Mouse (Mus musculus) heart, embryonic 13.5 days (tissue): ENCODE results near the gene Scg3. TPM values are rescaled to one million over a fixed set of nuclear protein-coding genes. Genes with fewer than 3 reads are reported as not detected.
A peak's percentile ranks its signal among the peaks of the same experiment; 100 is the strongest.
"Not testable (repeated sequence)": the region's sequence is repeated elsewhere in the genome, so short reads cannot be mapped to it uniquely, and the experiment has no call there.

ENCODE experiments used
- ATAC-seq: fragments of 200-750 bp; cut with Nextera tagmentation; 2 replicates; pipeline ENCODE4 v1.8.0; 2017; ENCODE audit warnings: moderate TSS enrichment; ENCODE audit not compliant: insufficient number of reproducible peaks, low FRiP score, low TSS enrichment; ENCODE audit errors: extremely low read depth
- H3K27ac ChIP-seq: fragments of 300-500 bp; sonication (generic); replicated peaks from 2 replicates; pipeline ENCODE4 v1.5.1; 2015; ENCODE audit warnings: moderate library complexity, mild to moderate bottlenecking, inconsistent platforms
- H3K27me3 ChIP-seq: fragments of 300-500 bp; sonication (generic); replicated peaks from 2 replicates; pipeline ENCODE4 v1.6.1; 2015; ENCODE audit warnings: mild to moderate bottlenecking, inconsistent platforms
- H3K36me3 ChIP-seq: fragments of 300-500 bp; sonication (generic); 2 replicates; pipeline ENCODE4 v1.6.1; 2015; ENCODE audit warnings: mild to moderate bottlenecking, inconsistent platforms
- H3K4me1 ChIP-seq: fragments of 300-500 bp; sonication (generic); 2 replicates; pipeline ENCODE4 v1.6.1; 2015; ENCODE audit warnings: inconsistent platforms
- H3K4me2 ChIP-seq: fragments of 300-500 bp; sonication (generic); 2 replicates; pipeline ENCODE4 v1.6.1; 2015; ENCODE audit warnings: inconsistent platforms, mild to moderate bottlenecking, moderate library complexity
- H3K4me3 ChIP-seq: fragments of 300-500 bp; sonication (generic); 2 replicates; pipeline ENCODE4 v1.5.1; 2015; ENCODE audit warnings: moderate library complexity, mild to moderate bottlenecking, inconsistent platforms
- H3K9ac ChIP-seq: fragments of 300-500 bp; sonication (generic); 2 replicates; pipeline ENCODE4 v1.6.1; 2015; ENCODE audit warnings: inconsistent platforms, mild to moderate bottlenecking, moderate library complexity
- H3K9me3 ChIP-seq: fragments of 300-500 bp; sonication (generic); 2 replicates; pipeline ENCODE4 v1.6.1; 2016; ENCODE audit warnings: inconsistent platforms
- WGBS: fragments of 180-500 bp; shearing (Covaris S2); methylation state at CpG from one replicate; pipeline ENCODE4 v1.1.7; 2015; ENCODE audit warnings: mixed read lengths; 5-methylcytosine and 5-hydroxymethylcytosine counted together
- polyA plus RNA-seq: library from polyadenylated mRNA; unstranded; fragments of >200 nt; fragmentation: Nextera tagmentation; extraction: Ambion mirVana; gene quantifications from 2 replicates; pipeline ENCODE4 v1.2.1, GENCODE M21; 2015

Scg3 gene
- polyA plus RNA-seq, 1 experiment from 2014 or later, result 0.53 TPM

DNA sequence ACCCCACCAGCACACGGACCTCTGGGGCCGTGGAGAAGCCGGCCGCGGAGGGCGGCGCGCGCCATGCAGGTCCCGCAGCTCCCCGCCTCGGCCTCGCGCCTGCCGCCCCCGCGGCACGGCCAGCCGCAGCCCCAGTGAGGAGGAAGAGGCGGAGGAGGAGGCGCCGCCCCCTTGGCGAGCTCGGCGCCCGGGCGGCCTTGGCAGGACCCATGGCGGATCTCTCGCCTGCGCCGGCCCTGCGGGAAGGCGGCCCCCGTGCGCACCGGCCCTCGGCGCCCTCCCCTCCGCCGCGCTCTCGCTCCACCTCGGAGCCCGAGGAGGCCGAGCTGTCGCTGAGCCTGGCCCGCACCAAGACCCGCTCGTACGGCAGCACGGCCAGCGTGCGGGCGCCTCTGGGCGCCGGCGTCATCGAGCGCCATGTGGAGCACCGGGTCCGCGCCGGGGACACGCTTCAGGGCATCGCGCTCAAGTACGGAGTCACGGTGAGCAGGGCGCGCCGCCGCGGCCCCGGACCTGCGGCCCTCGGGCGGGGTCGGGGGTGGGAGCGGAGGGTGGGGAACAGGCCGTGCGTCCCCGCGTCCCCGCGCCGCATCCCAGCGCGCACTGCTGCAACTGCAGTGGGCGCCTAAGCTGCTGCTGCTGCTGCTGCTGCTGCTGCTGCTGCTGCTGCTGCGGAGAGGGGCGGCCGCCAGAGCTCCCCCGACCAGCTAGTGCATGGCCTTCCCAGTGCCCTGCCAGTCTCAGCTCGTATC, 58.1 kb downstream of the Scg3 start, which contains the start of gene Lysmd2:
Gene Lysmd2 (plus strand): TSS at position 186 of the 752 bp plus-strand sequence.
- WGBS, result under 1% methylated on average over 56 of the region's 94 CpGs
- peaks cover 15% of the 10 kb centered on the region for H3K27me3 ChIP-seq
- peaks cover 10% of the 10 kb centered on the region for H3K4me1 ChIP-seq
- H3K36me3 ChIP-seq, result no peaks in the 10 kb centered on the region
- peak within 1 kb of the TSS; percentile 72 for H3K27ac ChIP-seq
- H3K4me2 ChIP-seq, result peak within 1 kb of the TSS; percentile 90
- H3K9ac ChIP-seq, result peak within 1 kb of the TSS; percentile 95
- H3K4me3 ChIP-seq, result peak within 1 kb of the TSS; percentile 85
- peak; percentile 76; the same call in 1 of the 2 replicates for ATAC-seq
- H3K9me3 ChIP-seq, result no peaks in the 10 kb centered on the region

GRCm38 (mm10) chr9:75624983-75625555, 58.8 kb downstream of the Scg3 start:
- H3K4me3 ChIP-seq, result peak overlapping the region; percentile 85
- WGBS, result 13% methylated on average over 18 of the region's 18 CpGs
- peak overlapping the region; percentile 72 for H3K27ac ChIP-seq
- peaks cover 7% of the 10 kb centered on the region; the same call in 1 of the 2 replicates for H3K4me1 ChIP-seq
- no peak for ATAC-seq
- peak overlapping the region; percentile 95 for H3K9ac ChIP-seq
- H3K4me2 ChIP-seq, result peak overlapping the region; percentile 90
- H3K36me3 ChIP-seq, result no peaks in the 10 kb centered on the region
- peaks cover 15% of the 10 kb centered on the region for H3K27me3 ChIP-seq
- H3K9me3 ChIP-seq, result no peaks in the 10 kb centered on the region

DNA sequence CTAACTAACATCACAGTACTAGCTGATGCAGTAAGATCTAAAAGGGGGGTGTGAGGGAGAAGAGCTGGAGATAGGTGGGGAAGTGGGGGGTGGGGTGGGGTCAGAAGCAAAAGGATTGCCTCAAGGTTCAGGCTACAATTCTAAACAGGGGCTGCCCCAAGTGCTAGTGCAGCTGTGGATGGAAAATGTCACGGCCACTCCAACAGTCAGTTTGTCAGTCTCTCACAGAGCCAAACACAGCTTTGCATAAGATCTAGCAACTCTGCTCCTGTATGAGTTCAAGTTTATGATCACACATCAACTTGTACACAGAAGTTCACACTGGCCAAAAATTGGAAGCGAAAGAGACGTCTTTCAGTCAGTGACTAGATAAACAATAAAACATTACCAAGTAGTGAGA, 62.4 kb downstream of the Scg3 start:
- H3K4me2 ChIP-seq, result no peak overlapping the region
- ATAC-seq, result no peak
- peaks cover 15% of the 10 kb centered on the region for H3K27me3 ChIP-seq
- no peak overlapping the region for H3K4me3 ChIP-seq
- no peaks in the 10 kb centered on the region for H3K9me3 ChIP-seq
- WGBS, result 67% methylated on average over 3 of the region's 3 CpGs
- no peaks in the 10 kb centered on the region for H3K36me3 ChIP-seq
- no peak overlapping the region for H3K9ac ChIP-seq
- peaks cover 4% of the 10 kb centered on the region; the same call in 1 of the 2 replicates for H3K4me1 ChIP-seq
- no peak overlapping the region for H3K27ac ChIP-seq

DNA sequence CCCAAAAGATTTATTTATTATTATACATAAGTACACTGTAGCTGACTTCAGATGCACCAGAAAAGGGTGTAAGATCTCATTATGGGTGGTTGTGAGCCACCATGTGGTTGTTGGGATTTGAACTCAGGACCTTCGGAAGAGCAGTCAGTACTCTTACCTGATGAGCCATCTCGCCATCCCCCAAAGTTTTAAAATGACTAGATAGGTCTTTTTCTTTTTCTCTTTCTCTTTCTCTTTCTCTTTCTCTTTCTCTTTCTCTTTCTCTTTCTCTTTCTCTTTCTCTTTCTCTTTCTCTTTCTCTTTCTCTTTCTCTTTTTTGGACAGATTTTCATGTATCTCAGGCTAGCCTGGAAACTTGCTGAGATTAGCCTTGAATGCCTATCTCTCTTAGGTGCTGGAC, 64.1 kb downstream of the Scg3 start:
- WGBS, result 84% methylated on average over 2 of the region's 2 CpGs
- not testable (repeated sequence) for H3K9ac ChIP-seq, H3K4me3 ChIP-seq, H3K4me2 ChIP-seq, H3K36me3 ChIP-seq, H3K9me3 ChIP-seq, ATAC-seq, H3K27ac ChIP-seq, H3K4me1 ChIP-seq
- peaks cover 12% of the 10 kb centered on the region for H3K27me3 ChIP-seq

- Histone ChIP-seq H3K4me2 (no peak overlapping the region), H3K36me3 (no peaks in the 10 kb centered on the region), H3K4me1 (no peaks in the 10 kb centered on the region), H3K27ac (no peak overlapping the region), H3K27me3 (peaks cover 4% of the 10 kb centered on the region), H3K9me3 (no peaks in the 10 kb centered on the region), H3K4me3 (no peak overlapping the region), H3K9ac (no peak overlapping the region)
- WGBS, result 65% methylated on average over 6 of the region's 6 CpGs
- ATAC-seq, result no peak
Observed at GRCm38 (mm10) chr9:75618836-75619400, 64.9 kb downstream of the Scg3 start.

DNA sequence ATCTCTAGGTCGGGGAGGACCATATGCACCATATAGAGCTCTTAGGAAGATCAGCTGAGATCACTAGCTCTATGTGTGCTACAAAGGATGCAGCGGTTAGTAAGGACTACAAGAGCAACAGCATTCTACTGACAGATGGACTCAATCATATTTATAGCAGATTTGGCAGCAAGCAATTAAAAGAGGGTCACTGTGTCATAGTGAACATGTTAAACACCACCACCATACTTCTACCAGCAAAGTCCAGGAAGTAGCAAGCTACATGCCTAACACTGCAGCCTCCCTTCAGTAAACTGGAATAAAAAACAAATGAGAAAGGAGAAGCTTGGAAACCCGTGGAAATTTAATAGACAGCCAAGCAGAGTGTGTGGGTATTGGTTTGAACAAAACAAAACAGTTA, 67.3 kb downstream of the Scg3 start:
- Histone ChIP-seq H3K27me3 (peaks cover 11% of the 10 kb centered on the region; the same call in 1 of the 2 replicates), H3K27ac (no peak overlapping the region), H3K36me3 (no peaks in the 10 kb centered on the region), H3K4me3 (no peak overlapping the region), H3K4me2 (no peak overlapping the region), H3K9ac (no peak overlapping the region), H3K4me1 (no peaks in the 10 kb centered on the region), H3K9me3 (no peaks in the 10 kb centered on the region)
- ATAC-seq, result no peak
- WGBS, result 68% methylated on average over 3 of the region's 3 CpGs

- 0 out of 2 replicates have a peak, but pooled peaks cover 3% of the 10 kb centered on the region for H3K4me1 ChIP-seq
- H3K9me3 ChIP-seq, result no peaks in the 10 kb centered on the region
- peak within 1 kb of the TSS; percentile 84 for H3K4me3 ChIP-seq
- H3K9ac ChIP-seq, result peak within 1 kb of the TSS; percentile 81
- H3K27me3 ChIP-seq, result peaks cover 35% of the 10 kb centered on the region; the same call in 1 of the 2 replicates
- no peak within 1 kb of the TSS for H3K27ac ChIP-seq
- under 1% methylated on average over 74 of the region's 74 CpGs for WGBS
- H3K36me3 ChIP-seq, result no peaks in the 10 kb centered on the region
- peak within 1 kb of the TSS; percentile 100 for H3K4me2 ChIP-seq
- ATAC-seq, result peak; percentile 65
Observed at GRCm38 (mm10) chr9:75610571-75611493, 73.0 kb downstream of the Scg3 start, which contains the start of gene Tmod2. Gene Tmod2 (minus strand): TSS chr9:75611325.

GRCm38 (mm10) chr9:75609965-75610364, 73.9 kb downstream of the Scg3 start:
- Histone ChIP-seq H3K36me3 (no peaks in the 10 kb centered on the region), H3K27ac (no peak overlapping the region), H3K9me3 (no peaks in the 10 kb centered on the region), H3K4me3 (peak overlapping the region; percentile 84), H3K27me3 (peaks cover 35% of the 10 kb centered on the region; the same call in 1 of the 2 replicates), H3K9ac (peak overlapping the region; percentile 81), H3K4me1 (0 out of 2 replicates have a peak, but pooled peaks cover 3% of the 10 kb centered on the region), H3K4me2 (peak overlapping the region; percentile 100)
- ATAC-seq, result no peak
- WGBS, result 26% methylated on average over 16 of the region's 16 CpGs

DNA sequence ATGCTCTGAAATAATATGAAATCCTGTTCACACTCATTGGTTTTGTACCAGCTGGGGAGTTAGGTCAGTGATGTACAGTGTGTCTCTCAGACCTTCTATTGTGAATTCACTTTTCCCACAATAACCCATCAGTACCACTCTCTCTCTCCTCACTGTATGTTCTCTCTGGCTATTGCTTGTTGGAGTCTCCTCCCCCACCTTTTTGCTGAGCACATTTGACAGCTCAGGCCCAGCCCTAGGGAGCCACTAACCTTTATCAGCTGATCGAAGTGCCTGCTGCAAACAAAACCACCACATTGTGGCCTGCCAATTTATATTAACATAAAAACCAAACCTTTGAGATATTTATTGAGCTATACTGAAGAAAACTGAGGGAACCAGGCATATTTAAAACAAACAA, 74.4 kb downstream of the Scg3 start:
- Histone ChIP-seq H3K9ac (no peak overlapping the region), H3K4me2 (no peak overlapping the region), H3K4me3 (no peak overlapping the region), H3K4me1 (0 out of 2 replicates have a peak, but pooled peaks cover 3% of the 10 kb centered on the region), H3K27me3 (peaks cover 35% of the 10 kb centered on the region; the same call in 1 of the 2 replicates), H3K27ac (no peak overlapping the region), H3K9me3 (no peaks in the 10 kb centered on the region), H3K36me3 (no peaks in the 10 kb centered on the region)
- ATAC-seq, result no peak
- 38% methylated on average over 1 of the region's 1 CpGs for WGBS

- H3K4me1 ChIP-seq, result 0 out of 2 replicates have a peak, but pooled peaks cover 3% of the 10 kb centered on the region
- H3K9me3 ChIP-seq, result no peaks in the 10 kb centered on the region
- H3K27me3 ChIP-seq, result peaks cover 33% of the 10 kb centered on the region; the same call in 1 of the 2 replicates
- no peak overlapping the region for H3K27ac ChIP-seq
- no peak overlapping the region for H3K4me2 ChIP-seq
- ATAC-seq, result no peak
- no peaks in the 10 kb centered on the region for H3K36me3 ChIP-seq
- WGBS, result 75% methylated on average over 4 of the region's 4 CpGs
- H3K9ac ChIP-seq, result no peak overlapping the region
- no peak overlapping the region for H3K4me3 ChIP-seq
Observed at GRCm38 (mm10) chr9:75607496-75607895, 76.4 kb downstream of the Scg3 start.
